Mouse (Mus musculus) testis, adult 2 months (tissue): Measurements from ENCODE around the gene Macrod1.

ENCODE experiments used
- CTCF ChIP-seq: fragments of 200-500 bp; IDR thresholded peaks from 2 replicates; pipeline ENCODE4 v1.5.1; 2012; ENCODE audit warnings: low read depth, mild to moderate bottlenecking, inconsistent platforms, low read length, moderate library complexity; ENCODE audit not compliant: control insufficient read depth, insufficient read depth, insufficient replicate concordance
- POLR2A ChIP-seq: fragments of 200-500 bp; IDR thresholded peaks from 2 replicates; pipeline ENCODE4 v1.6.1; 2012; ENCODE audit warnings: low read depth, mild to moderate bottlenecking, inconsistent platforms, low read length, moderate library complexity; ENCODE audit not compliant: control insufficient read depth

DNA sequence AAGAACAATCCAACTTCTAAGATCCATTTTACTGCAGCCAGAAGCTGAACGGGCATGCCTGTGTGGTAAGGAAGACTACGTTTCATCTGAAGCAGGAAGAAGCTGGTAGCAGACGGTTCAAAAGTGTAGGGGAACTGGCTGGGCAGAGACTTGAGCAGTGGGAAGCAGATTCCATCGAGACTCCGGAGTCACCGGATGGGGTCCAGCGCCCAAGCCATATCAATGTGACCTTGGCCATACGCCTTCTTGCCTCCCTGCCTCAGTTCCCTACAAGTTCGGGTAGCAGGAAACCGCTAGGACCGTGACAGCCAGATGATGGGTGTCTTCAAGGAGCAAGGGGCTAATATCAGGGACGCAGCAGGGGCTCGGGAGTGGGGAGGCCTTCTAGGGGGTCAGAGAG is 183.7 kb downstream of the Macrod1 start:
- TF ChIP-seq CTCF (no peak), POLR2A (no peak)
